Mouse (Mus musculus) retina, adult 2 months (tissue): ENCODE results near the gene Anapc7.
"Not testable (repeated sequence)": the region's sequence is repeated elsewhere in the genome, so short reads cannot be mapped to it uniquely, and the experiment has no call there.

Source experiments
- DNase-seq: peaks from one replicate; pipeline ENCODE4 v3.0.0-alpha.2; 2012; ENCODE audit warnings: low read depth, low spot score

Gene Anapc7

GRCm38 (mm10) chr5:122450913-122451317 is 29.4 kb downstream of the Anapc7 start:
- DNase-seq = no peak

GRCm38 (mm10) chr5:122451324-122451723 is 29.8 kb downstream of the Anapc7 start:
- no peak for DNase-seq

GRCm38 (mm10) chr5:122452194-122452593 is 30.7 kb downstream of the Anapc7 start:
- DNase-seq = no peak

GRCm38 (mm10) chr5:122453188-122453587 is 31.7 kb downstream of the Anapc7 start:
- DNase-seq = no peak

- no peak for DNase-seq
Measured at GRCm38 (mm10) chr5:122454442-122454841, 32.9 kb downstream of the Anapc7 start.

GRCm38 (mm10) chr5:122454883-122455282 is 33.4 kb downstream of the Anapc7 start:
- no peak for DNase-seq

GRCm38 (mm10) chr5:122455584-122455983 is 34.1 kb downstream of the Anapc7 start:
- DNase-seq = no peak

- not testable (repeated sequence) for DNase-seq
Measured at GRCm38 (mm10) chr5:122457054-122457453, 35.6 kb downstream of the Anapc7 start.

GRCm38 (mm10) chr5:122458066-122458465 is 36.6 kb downstream of the Anapc7 start:
- DNase-seq = no peak

- no peak for DNase-seq
Measured at GRCm38 (mm10) chr5:122459335-122459734, 37.8 kb downstream of the Anapc7 start.

GRCm38 (mm10) chr5:122460656-122461055 is 39.2 kb downstream of the Anapc7 start:
- DNase-seq = no peak

GRCm38 (mm10) chr5:122461431-122461830 is 39.9 kb downstream of the Anapc7 start:
- no peak for DNase-seq

- DNase-seq = no peak
Measured at GRCm38 (mm10) chr5:122471658-122472057, 50.2 kb downstream of the Anapc7 start.

GRCm38 (mm10) chr5:122474643-122475363 is 53.3 kb downstream of the Anapc7 start:
- no peak for DNase-seq

- no peak for DNase-seq
Measured at GRCm38 (mm10) chr5:122476078-122476477, 54.6 kb downstream of the Anapc7 start.

- DNase-seq = no peak
Measured at GRCm38 (mm10) chr5:122477492-122477891, 56.0 kb downstream of the Anapc7 start.

- no peak for DNase-seq
Measured at GRCm38 (mm10) chr5:122479131-122479530, 57.6 kb downstream of the Anapc7 start.

- no peak for DNase-seq
Measured at GRCm38 (mm10) chr5:122481844-122482243, 60.4 kb downstream of the Anapc7 start.

GRCm38 (mm10) chr5:122482733-122483391 is 61.4 kb downstream of the Anapc7 start:
- no peak for DNase-seq

- DNase-seq = not testable (repeated sequence)
Measured at GRCm38 (mm10) chr5:122486243-122486642, 64.8 kb downstream of the Anapc7 start.

GRCm38 (mm10) chr5:122487825-122488224 is 66.3 kb downstream of the Anapc7 start:
- DNase-seq = no peak

- no peak for DNase-seq
Measured at GRCm38 (mm10) chr5:122490148-122490547, 68.7 kb downstream of the Anapc7 start.

- DNase-seq = no peak
Measured at GRCm38 (mm10) chr5:122491385-122491784, 69.9 kb downstream of the Anapc7 start.
